Mouse (Mus musculus) limb, embryonic 14.5 days (tissue): Measurements from ENCODE around the gene Ung. TPM values are rescaled to one million over a fixed set of nuclear protein-coding genes. Genes with fewer than 3 reads are reported as not detected.

ENCODE experiments used
- ATAC-seq: fragments of 200-750 bp; cut with Nextera tagmentation; 2 replicates; pipeline ENCODE4 v1.8.0; 2017; ENCODE audit warnings: low read depth, moderate number of reproducible peaks, moderate TSS enrichment; ENCODE audit not compliant: low FRiP score
- DNase-seq: peaks from one replicate; pipeline ENCODE4 v3.0.0-alpha.2; 2015; ENCODE audit warnings: low spot score
- H3K27ac ChIP-seq: fragments of 300-500 bp; sonication (generic); replicated peaks from 2 replicates; pipeline ENCODE4 v1.5.1; 2014; ENCODE audit warnings: low read depth, mild to moderate bottlenecking, low read length, moderate library complexity, mixed read lengths
- H3K27me3 ChIP-seq: fragments of 300-500 bp; sonication (generic); 2 replicates; pipeline ENCODE4 v1.6.1; 2014; ENCODE audit warnings: low read length, mixed read lengths; ENCODE audit not compliant: control insufficient read depth, insufficient read depth
- H3K36me3 ChIP-seq: fragments of 300-500 bp; sonication (generic); 2 replicates; pipeline ENCODE4 v1.6.1; 2014; ENCODE audit warnings: mild to moderate bottlenecking, low read length, moderate library complexity, mixed read lengths; ENCODE audit not compliant: control insufficient read depth, insufficient read depth
- H3K4me1 ChIP-seq: fragments of 300-500 bp; sonication (generic); 2 replicates; pipeline ENCODE4 v1.6.1; 2014; ENCODE audit warnings: antibody characterized with exemption, low read length, mixed read lengths; ENCODE audit not compliant: control insufficient read depth, insufficient read depth
- H3K4me2 ChIP-seq: fragments of 300-500 bp; sonication (generic); replicated peaks from 2 replicates; pipeline ENCODE4 v1.6.1; 2014; ENCODE audit warnings: low read depth, mild to moderate bottlenecking, low read length, moderate library complexity; ENCODE audit not compliant: severe bottlenecking
- H3K4me3 ChIP-seq: fragments of 300-500 bp; sonication (generic); replicated peaks from 2 replicates; pipeline ENCODE4 v1.5.1; 2014; ENCODE audit warnings: low read length
- H3K9ac ChIP-seq: fragments of 300-500 bp; sonication (generic); 2 replicates; pipeline ENCODE4 v1.6.1; 2014; ENCODE audit warnings: mild to moderate bottlenecking, low read depth, low read length, moderate library complexity; ENCODE audit not compliant: severe bottlenecking
- H3K9me3 ChIP-seq: fragments of 300-500 bp; sonication (generic); 2 replicates; pipeline ENCODE4 v1.6.1; 2016; ENCODE audit warnings: low read length; ENCODE audit not compliant: control insufficient read depth
- POLR2A ChIP-seq: fragments of 200-500 bp; IDR thresholded peaks from 2 replicates; pipeline ENCODE4 v1.8.0; 2012; ENCODE audit warnings: inconsistent platforms, mild to moderate bottlenecking, moderate library complexity, borderline replicate concordance; ENCODE audit not compliant: insufficient read depth, insufficient read length; ENCODE audit errors: extremely low read depth
- WGBS: fragments of 180-500 bp; shearing (Covaris S2); extraction: QIAGEN DNeasy Blood & Tissue Kit; methylation state at CpG from one replicate; pipeline ENCODE4 v1.1.7; 2014; 5-methylcytosine and 5-hydroxymethylcytosine counted together
- polyA plus RNA-seq, 2 experiments: library from polyadenylated mRNA; depleted of rRNA in 1 of 2; stranded (reverse) in 1 of 2; unstranded in 1 of 2; fragments of >200 nt; fragmentation: Nextera tagmentation in 1 of 2; extraction: Ambion mirVana in 1 of 2; gene quantifications; 2 replicates each; pipeline versions ENCODE4 v1.2.1 to v1.2.3; 2012 to 2014

Ung gene
- 31.4 and 34.0 TPM in 2 replicates for polyA plus RNA-seq (2012; rRNA removed)
- 23.7 and 26.0 TPM in 2 replicates for polyA plus RNA-seq (2014; fragmentation: Nextera tagmentation; extraction: Ambion mirVana)

DNA sequence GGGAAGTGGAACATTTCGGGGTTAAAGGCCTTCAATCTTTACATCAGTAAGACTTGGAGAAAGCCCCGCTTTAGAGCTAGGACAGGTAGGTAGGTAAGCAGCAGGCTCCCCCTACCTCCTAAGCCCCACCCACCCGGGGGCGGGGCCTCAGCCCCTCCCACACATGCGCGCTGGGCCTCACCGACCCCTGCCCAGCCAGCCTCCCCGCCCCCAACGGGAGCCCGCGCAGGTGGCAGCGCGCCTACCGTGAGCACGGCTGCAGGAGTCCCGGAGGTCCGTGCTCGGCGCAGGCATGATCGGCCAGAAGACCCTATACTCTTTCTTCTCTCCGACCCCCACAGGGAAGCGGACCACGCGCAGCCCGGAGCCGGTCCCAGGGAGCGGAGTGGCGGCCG lies at the start of gene Ung:
Gene Ung (plus strand): TSS at position 176 of the 395 bp plus-strand sequence.
- Histone ChIP-seq H3K4me2 (peak within 1 kb of the TSS; percentile 93), H3K4me1 (peaks cover 8% of the 10 kb centered on the region), H3K9ac (peak within 1 kb of the TSS; percentile 61), H3K27me3 (no peaks in the 10 kb centered on the region), H3K9me3 (no peaks in the 10 kb centered on the region), H3K4me3 (peak within 1 kb of the TSS; percentile 68), H3K36me3 (peaks cover 5% of the 10 kb centered on the region), H3K27ac (peak within 1 kb of the TSS; percentile 73)
- ATAC-seq (peak; percentile 27), DNase-seq (peak; percentile 49)
- 1% methylated on average over 24 of the region's 29 CpGs for WGBS
- no peak for TF ChIP-seq POLR2A

DNA sequence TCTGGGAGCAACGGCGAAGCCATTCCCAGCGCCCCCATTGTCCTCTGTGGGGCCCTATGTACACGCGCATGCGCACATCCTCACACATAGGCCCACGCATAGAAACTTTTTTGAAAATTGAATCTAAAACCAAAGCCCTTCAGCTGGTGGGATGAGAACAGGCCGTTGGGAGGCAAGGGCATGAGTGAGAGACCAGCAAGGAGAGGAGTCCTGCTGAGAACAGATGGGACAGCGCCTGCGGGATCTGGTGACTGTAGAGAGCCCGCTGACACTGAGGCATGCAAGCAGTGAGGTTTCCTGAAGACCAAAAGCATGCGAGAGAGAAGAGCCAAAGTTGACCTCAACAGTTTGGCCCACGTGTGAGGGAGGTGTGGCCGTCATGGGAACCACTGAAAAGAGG lies 44.7 kb upstream of the Ung start:
- Histone ChIP-seq H3K9ac (no peak overlapping the region), H3K9me3 (no peaks in the 10 kb centered on the region), H3K27me3 (no peaks in the 10 kb centered on the region), H3K4me1 (no peaks in the 10 kb centered on the region), H3K27ac (no peak overlapping the region), H3K4me2 (no peak overlapping the region), H3K36me3 (no peaks in the 10 kb centered on the region), H3K4me3 (no peak overlapping the region)
- WGBS: 74% methylated on average over 14 of the region's 14 CpGs
- DNase-seq (no peak), ATAC-seq (no peak)
- no peak for TF ChIP-seq POLR2A

DNA sequence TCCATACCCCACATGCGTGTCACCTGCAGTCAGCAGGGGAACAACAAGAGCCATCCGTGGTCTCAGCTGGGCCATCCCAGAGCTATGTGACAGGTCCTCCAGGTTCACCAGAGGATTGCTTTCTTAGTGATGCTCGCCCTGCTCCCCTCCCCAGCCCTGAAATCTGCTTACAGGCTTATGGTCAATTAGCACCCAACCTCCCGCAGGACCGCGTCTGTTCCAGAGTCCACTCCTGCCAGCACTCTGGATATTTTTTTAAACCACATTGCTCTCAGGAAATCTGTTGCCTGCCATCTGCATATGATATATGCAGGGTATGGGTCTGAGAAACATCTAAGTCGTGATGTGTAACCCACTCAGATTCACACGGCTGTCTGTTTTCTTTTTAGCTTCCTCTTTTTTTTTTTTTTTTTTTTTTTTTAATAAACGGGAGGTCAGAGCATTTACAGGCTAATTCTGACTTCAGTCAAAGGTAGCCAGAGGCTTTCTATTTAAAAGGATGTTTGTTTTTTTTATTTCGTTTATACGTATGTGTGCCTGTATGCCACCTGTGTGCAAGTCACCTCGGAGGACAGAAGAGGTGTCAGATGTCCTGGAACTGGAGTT lies 42.2 kb upstream of the Ung start:
- DNase-seq: no peak
- Histone ChIP-seq H3K36me3 (no peaks in the 10 kb centered on the region), H3K27ac (no peak overlapping the region), H3K27me3 (no peaks in the 10 kb centered on the region), H3K4me3 (no peak overlapping the region), H3K9ac (no peak overlapping the region), H3K9me3 (no peaks in the 10 kb centered on the region), H3K4me2 (no peak overlapping the region), H3K4me1 (no peaks in the 10 kb centered on the region)
- WGBS: 69% methylated on average over 12 of the region's 12 CpGs
- TF ChIP-seq POLR2A: no peak
- no peak for ATAC-seq

DNA sequence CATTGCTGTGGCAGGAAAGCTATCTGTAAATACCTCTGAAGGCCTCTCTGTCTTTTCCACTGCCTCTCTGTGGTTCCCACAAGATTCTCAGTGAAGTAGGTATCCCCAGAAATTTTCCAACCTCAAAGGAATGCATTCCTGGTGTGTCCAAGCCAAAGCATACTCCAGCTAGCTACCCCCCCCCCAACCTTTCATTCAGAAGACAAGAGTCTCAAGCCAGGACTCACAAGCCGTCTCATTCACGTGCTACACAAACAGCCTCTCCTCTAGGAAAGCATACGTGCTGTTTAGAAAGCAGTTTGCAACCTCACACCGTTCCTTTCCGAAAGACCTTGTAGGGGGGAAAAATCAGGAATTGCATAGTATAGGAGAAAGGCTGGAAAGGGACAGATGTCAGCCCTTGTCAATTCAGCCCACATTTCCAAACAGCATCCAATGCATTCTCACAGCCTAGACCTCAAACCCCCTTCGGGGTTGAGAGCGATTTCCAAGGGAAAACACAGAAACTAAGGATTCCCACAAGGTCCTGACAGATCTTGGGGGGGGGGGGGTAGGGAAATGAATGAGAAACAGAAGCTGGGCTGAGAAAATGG lies 39.7 kb upstream of the Ung start:
- ATAC-seq (no peak), DNase-seq (no peak)
- Histone ChIP-seq H3K9me3 (no peaks in the 10 kb centered on the region), H3K4me3 (no peak overlapping the region), H3K9ac (no peak overlapping the region), H3K36me3 (no peaks in the 10 kb centered on the region), H3K27ac (no peak overlapping the region), H3K4me1 (no peaks in the 10 kb centered on the region), H3K27me3 (no peaks in the 10 kb centered on the region), H3K4me2 (peak overlapping the region; percentile 39; the same call in 1 of the 2 replicates)
- WGBS: 28% methylated on average over 7 of the region's 7 CpGs
- no peak for TF ChIP-seq POLR2A

DNA sequence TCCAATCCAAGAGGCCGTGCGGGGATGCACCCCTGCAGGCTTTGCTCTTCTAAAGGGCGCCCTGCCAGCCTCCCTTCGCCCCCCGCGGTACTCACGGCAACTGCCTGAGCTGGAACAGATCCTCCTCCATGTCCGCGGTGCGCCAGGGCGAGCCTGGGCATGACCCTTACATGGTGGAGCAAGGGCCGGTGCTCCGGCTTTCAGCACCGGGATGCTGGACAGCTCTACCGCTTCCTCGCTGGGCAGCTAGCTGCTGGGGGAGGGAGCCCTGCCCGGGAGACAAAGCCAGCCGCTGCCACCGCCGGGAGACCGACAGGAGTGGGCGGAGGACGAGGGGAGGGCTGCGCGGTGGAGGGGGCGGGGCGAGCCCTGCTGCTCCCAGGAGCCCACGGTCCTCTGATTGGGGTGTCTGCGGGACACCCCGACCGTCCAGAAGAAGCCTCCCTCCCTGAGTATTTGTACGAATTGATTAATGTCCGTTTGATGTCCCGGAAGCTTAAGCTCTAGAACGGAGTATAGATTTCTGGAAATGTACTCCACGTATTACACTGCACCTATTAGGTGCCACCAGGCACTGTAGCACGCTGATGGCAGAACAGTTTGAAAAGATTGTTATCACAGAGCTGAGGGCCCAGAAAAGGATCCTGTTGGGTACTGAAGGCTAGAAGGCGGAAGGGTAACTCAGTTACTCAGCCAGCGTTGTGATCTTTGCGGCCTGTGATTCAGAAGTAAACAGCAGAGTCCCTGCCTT lies 39.0 kb upstream of the Ung start, which contains the start of gene Svop:
Gene Svop (minus strand): TSS at position 514 of the 751 bp plus-strand sequence.
- WGBS: 2% methylated on average over 33 of the region's 40 CpGs
- 0 out of 2 replicates have a peak, but pooled peaks have one; percentile 26 for ATAC-seq

More for the DNA sequence above, 39.0 kb upstream of the Ung start, which contains the start of gene Svop:
- Histone ChIP-seq H3K4me3 (peak within 1 kb of the TSS; percentile 14; the same call in 1 of the 2 replicates), H3K4me2 (peak within 1 kb of the TSS; percentile 39), H3K27me3 (no peaks in the 10 kb centered on the region), H3K27ac (no peak within 1 kb of the TSS), H3K4me1 (no peaks in the 10 kb centered on the region), H3K9me3 (no peaks in the 10 kb centered on the region), H3K9ac (no peak within 1 kb of the TSS), H3K36me3 (no peaks in the 10 kb centered on the region)
- TF ChIP-seq POLR2A: no peak
- peak; percentile 67 for DNase-seq
